Mouse (Mus musculus) thymus, postnatal 14 days (tissue): ENCODE data around the gene Cacna2d2.
A peak's percentile ranks its signal among the peaks of the same experiment; 100 is the strongest.
"Not testable (repeated sequence)": the region's sequence is repeated elsewhere in the genome, so short reads cannot be mapped to it uniquely, and the experiment has no call there.

Source experiments
- DNase-seq: peaks from one replicate; pipeline ENCODE4 v3.0.0; 2021

Cacna2d2 gene

GRCm38 (mm10) chr9:107565556-107565955 lies 166.1 kb downstream of the Cacna2d2 start:
- not testable (repeated sequence) for DNase-seq

- peak; percentile 81 for DNase-seq
Measured at GRCm38 (mm10) chr9:107566041-107566709, 166.8 kb downstream of the Cacna2d2 start.

- DNase-seq = no peak
Measured at GRCm38 (mm10) chr9:107566855-107567254, 167.4 kb downstream of the Cacna2d2 start.

- DNase-seq = no peak
Measured at GRCm38 (mm10) chr9:107567702-107568319, 168.4 kb downstream of the Cacna2d2 start, which contains the start of gene Hyal2. Gene Hyal2, plus strand, starts transcription at chr9:107567945.

- DNase-seq = peak; percentile 84
Measured at GRCm38 (mm10) chr9:107568331-107569261, 169.2 kb downstream of the Cacna2d2 start.

GRCm38 (mm10) chr9:107569270-107569669 lies 169.9 kb downstream of the Cacna2d2 start:
- no peak for DNase-seq

GRCm38 (mm10) chr9:107570016-107570415 lies 170.6 kb downstream of the Cacna2d2 start:
- peak; percentile 23 for DNase-seq

- DNase-seq = no peak
Measured at GRCm38 (mm10) chr9:107570845-107571244, 171.4 kb downstream of the Cacna2d2 start.

GRCm38 (mm10) chr9:107571534-107572326 lies 172.3 kb downstream of the Cacna2d2 start:
- DNase-seq = no peak

GRCm38 (mm10) chr9:107572327-107572662 lies 172.9 kb downstream of the Cacna2d2 start:
- no peak for DNase-seq

- not testable (repeated sequence) for DNase-seq
Measured at GRCm38 (mm10) chr9:107573774-107574173, 174.4 kb downstream of the Cacna2d2 start.

GRCm38 (mm10) chr9:107575579-107576356 lies 176.4 kb downstream of the Cacna2d2 start:
- no peak for DNase-seq

GRCm38 (mm10) chr9:107576357-107577107 lies 177.1 kb downstream of the Cacna2d2 start, which contains the start of gene Hyal1:
Gene Hyal1, plus strand, starts transcription at chr9:107576927.
- no peak for DNase-seq

GRCm38 (mm10) chr9:107577871-107578270 lies 178.5 kb downstream of the Cacna2d2 start:
- no peak for DNase-seq

GRCm38 (mm10) chr9:107578587-107578986 lies 179.2 kb downstream of the Cacna2d2 start, which contains the start of gene Naa80:
Gene Naa80, plus strand, starts transcription at chr9:107578887.
- DNase-seq = no peak
